Mouse (Mus musculus) heart, postnatal 14 days (tissue): ENCODE measurements around the gene Sema5a. TPM values are rescaled to one million over a fixed set of nuclear protein-coding genes. Genes with fewer than 3 reads are reported as not detected.

Source experiments
- DNase-seq, 2 experiments: peaks; one replicate each; pipeline ENCODE4 v3.0.0; 2021 to 2022
- intact Hi-C: fragments of 180-260 bp; cut with DNase I; formaldehyde crosslinking; loops from one replicate; pipeline ENCODE4 v1.15.1; 2025
- total RNA-seq, 2 experiments: library from RNA; stranded (reverse); gene quantifications; 2 replicates each; pipeline ENCODE4 v1.2.3; 2021

Gene Sema5a
- total RNA-seq, 2 experiments from 2014 or later: 16.8 to 16.9 TPM

- intact Hi-C loops: no loop called here
- DNase-seq: no peak
These were observed 273.3 kb downstream of the Sema5a start for GRCm38 (mm10) chr15:32517954-32518353.

GRCm38 (mm10) chr15:32532539-32532938 is 287.9 kb downstream of the Sema5a start:
- DNase-seq: peak in 1 of 2 experiments; percentile 11
- intact Hi-C loops: no loop called here

- DNase-seq: no peak
- intact Hi-C loops: no loop called here
These were observed 289.0 kb downstream of the Sema5a start for GRCm38 (mm10) chr15:32533541-32534080.

GRCm38 (mm10) chr15:32536755-32537503 is 292.3 kb downstream of the Sema5a start:
- no peak for DNase-seq
- intact Hi-C loops: no loop called here

- no peak for DNase-seq
- intact Hi-C loops: no loop called here
These were observed 292.8 kb downstream of the Sema5a start for GRCm38 (mm10) chr15:32537504-32537792.

GRCm38 (mm10) chr15:32538092-32538491 is 293.5 kb downstream of the Sema5a start:
- DNase-seq: no peak
- intact Hi-C loops: no loop called here

- intact Hi-C loops: no loop called here
- DNase-seq: no peak
These were observed 298.1 kb downstream of the Sema5a start for GRCm38 (mm10) chr15:32542746-32543145.

GRCm38 (mm10) chr15:32543181-32543580 is 298.6 kb downstream of the Sema5a start:
- DNase-seq: no peak
- intact Hi-C loops: no loop called here

- no peak for DNase-seq
- intact Hi-C loops: no loop called here
These were observed 300.8 kb downstream of the Sema5a start for GRCm38 (mm10) chr15:32545455-32545854.

- intact Hi-C loops: no loop called here
- no peak for DNase-seq
These were observed 302.1 kb downstream of the Sema5a start for GRCm38 (mm10) chr15:32546746-32547145.

GRCm38 (mm10) chr15:32558925-32559324 is 314.3 kb downstream of the Sema5a start:
- intact Hi-C loops: no loop called here
- DNase-seq: no peak

GRCm38 (mm10) chr15:32562600-32562999 is 318.0 kb downstream of the Sema5a start:
- intact Hi-C loops: loop anchor here (10.0 kb wide), 1 partner anchor 548 kb away; no protein-coding TSS in a partner anchor
- peak in 1 of 2 experiments; percentile 6 for DNase-seq

- DNase-seq: peak in 1 of 2 experiments; percentile 32
- intact Hi-C loops: loop anchor here (1.0 to 10.0 kb wide), 4 partner anchors 131 to 554 kb away; no protein-coding TSS in a partner anchor
These were observed 323.7 kb downstream of the Sema5a start for GRCm38 (mm10) chr15:32568181-32568857.

GRCm38 (mm10) chr15:32568858-32569387 is 324.3 kb downstream of the Sema5a start:
- DNase-seq: no peak
- intact Hi-C loops: loop anchor here (1.0 to 10.0 kb wide), 4 partner anchors 132 to 554 kb away; no protein-coding TSS in a partner anchor

- no peak for DNase-seq
- intact Hi-C loops: no loop called here
These were observed 329.7 kb downstream of the Sema5a start for GRCm38 (mm10) chr15:32574327-32574726.

- no peak for DNase-seq
- intact Hi-C loops: no loop called here
These were observed 330.6 kb downstream of the Sema5a start for GRCm38 (mm10) chr15:32575212-32575611.

GRCm38 (mm10) chr15:32579351-32579750 is 334.7 kb downstream of the Sema5a start:
- peak; percentile 9 to 14 for DNase-seq

GRCm38 (mm10) chr15:32590641-32591040 is 346.0 kb downstream of the Sema5a start:
- DNase-seq: no peak
- intact Hi-C loops: no loop called here

More at GRCm38 (mm10) chr15:32579351-32579750, 334.7 kb downstream of the Sema5a start:
- intact Hi-C loops: no loop called here

GRCm38 (mm10) chr15:32593746-32594145 is 349.1 kb downstream of the Sema5a start:
- no peak for DNase-seq
- intact Hi-C loops: no loop called here

- no peak for DNase-seq
- intact Hi-C loops: no loop called here
These were observed 352.0 kb downstream of the Sema5a start for GRCm38 (mm10) chr15:32596574-32596973.

- no peak for DNase-seq
- intact Hi-C loops: no loop called here
These were observed 352.6 kb downstream of the Sema5a start for GRCm38 (mm10) chr15:32597189-32597588.
